Mouse (Mus musculus) CD4-positive, CD25-positive, alpha-beta regulatory T cell (primary cell): Measurements from ENCODE around the gene Osbpl5. TPM values are rescaled to one million over a fixed set of nuclear protein-coding genes. Genes with fewer than 3 reads are reported as not detected.

Source experiments
- polyA plus RNA-seq: library from polyadenylated mRNA; unstranded; fragments of 100-300 nt; shearing (Covaris generic); gene quantifications from one replicate; pipeline ENCODE4 v1.2.1, GENCODE M21; 2017

The Osbpl5 gene
- 21.2 TPM for polyA plus RNA-seq

DNA sequence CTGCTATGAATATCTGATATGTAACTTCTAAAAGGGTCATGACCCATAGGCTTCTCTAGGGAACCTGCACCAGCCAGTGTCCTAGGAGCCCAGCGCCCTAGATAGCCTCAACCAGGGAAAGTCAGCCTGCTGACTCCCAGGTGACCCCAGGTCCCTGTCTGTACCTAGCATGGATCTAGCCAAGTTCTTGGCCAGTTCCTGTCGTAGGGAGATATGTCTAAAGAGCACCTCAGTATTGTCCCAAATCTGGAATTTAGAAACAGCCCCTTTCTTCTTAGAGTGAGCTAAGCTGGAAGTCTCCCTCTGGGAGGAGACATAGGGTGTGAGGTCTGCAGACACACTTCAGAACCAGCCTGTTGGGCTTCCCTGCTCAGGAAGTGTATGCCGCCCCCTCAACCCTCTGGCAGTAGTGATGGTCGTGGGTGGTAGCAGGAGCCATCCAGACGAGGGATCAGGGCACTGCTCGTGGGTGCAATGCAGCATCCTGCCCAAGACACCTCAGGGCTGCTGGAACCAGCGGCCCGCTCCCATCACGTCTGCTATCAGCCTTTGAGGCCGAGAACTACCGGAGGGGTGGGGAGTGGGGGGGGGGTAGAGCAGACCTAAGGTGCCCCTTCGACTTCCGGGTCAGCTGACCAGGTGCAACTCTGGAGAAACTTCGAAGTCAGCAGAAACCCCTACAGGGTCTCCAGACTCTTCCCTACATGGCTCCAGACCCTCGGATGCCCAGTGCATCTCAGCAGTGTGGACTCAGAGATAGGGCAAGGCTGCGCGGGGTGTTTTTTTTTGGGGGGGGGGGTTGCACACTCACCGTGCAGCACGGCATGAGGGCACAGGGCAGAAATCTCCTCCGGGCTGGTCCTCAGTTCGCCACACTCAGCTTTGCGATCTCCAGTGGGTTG, at the start of gene Osbpl5:
Gene Osbpl5, minus strand, starts transcription at position 861 of the 902 bp plus-strand sequence.

DNA sequence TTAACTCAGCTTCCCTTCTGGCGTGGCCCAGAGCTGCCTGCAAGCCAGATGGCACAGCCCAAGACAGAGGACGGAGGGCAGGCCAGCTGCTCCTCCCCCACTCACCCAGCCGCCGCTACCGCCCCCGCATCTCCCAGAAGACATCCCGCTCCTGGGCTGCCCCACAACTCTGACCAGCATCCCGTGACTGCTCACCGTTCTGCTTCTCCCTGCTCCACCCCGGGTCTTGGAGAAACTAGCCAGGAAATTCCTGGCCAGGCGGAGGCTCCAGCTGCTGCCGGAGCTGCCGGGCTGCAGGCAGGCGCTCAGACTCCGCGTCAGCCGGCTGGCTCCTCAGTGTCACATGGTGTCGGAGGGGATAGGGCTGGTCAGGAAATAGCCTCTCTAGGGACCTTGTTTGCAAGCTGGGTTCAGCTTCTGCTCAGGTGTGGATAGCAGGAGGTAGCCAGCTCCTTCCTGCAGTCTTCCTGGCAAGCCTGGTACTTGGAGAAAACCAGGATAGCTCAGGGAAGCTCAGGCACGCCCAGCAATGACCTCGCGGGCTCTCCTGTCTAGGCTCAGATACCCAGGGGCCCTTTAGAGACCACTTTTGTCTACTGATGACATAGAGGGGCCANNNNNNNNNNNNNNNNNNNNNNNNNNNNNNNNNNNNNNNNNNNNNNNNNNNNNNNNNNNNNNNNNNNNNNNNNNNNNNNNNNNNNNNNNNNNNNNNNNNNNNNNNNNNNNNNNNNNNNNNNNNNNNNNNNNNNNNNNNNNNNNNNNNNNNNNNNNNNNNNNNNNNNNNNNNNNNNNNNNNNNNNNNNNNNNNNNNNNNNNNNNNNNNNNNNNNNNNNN, 27.4 kb upstream of the Osbpl5 start, which contains the start of gene Mrgpre:
Gene Mrgpre, minus strand, starts transcription at position 505 of the 834 bp plus-strand sequence.

DNA sequence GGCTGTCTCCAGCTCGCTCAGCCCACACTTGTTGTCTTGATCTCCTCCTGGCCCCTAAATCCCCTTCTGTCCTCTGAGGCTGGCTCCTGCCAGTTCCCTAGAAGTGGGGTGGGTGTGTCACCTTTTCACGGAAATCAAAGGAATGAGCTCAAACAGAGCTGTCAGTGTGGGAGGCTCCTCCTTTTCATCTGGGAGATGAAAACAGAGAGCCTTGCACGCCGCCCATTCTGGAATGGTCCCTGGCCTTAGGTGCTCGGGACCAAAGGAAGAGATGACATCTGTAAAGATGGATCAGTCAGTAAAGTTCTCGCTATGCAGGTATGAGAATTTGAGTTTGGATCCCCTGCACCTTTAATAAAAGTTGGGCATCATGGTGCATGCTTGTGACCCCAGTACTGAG, 10.1 kb upstream of the Osbpl5 start, which contains the start of gene Mrgprg:
Gene Mrgprg, minus strand, starts transcription at position 101 of the 400 bp plus-strand sequence.

DNA sequence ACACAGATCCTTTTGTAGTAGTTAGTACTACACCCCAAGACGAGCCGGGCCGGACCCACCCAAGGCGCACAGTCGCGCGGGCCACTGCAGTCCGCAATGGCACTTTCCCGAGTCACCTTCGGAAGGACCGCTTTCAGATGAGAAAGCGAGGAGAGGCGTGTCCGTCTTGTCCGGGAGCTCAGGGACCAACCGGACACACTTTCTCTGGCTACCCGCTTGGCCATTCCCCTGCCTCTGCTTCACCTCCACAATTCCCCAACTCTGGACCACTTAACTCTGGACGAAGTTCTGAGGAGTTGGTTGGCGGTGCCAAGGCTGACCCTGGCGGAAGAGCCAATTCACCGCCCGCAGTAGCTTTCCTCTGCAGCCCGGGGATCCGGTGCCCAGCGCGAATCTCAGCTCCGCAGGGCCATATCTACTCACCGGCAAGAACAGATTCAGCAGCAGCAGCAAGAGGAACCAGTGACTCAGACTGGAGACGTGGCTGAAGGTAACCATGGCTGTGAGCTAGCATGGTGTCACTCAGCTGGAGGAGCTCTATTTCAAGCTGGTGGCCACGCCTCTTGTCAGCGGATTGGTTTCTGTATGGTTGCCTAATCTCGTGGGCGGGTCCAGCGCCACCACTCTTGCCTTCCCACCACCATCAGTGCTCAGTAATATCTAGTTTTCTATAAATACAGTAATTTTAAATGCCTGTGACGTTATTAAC, 71.3 kb downstream of the Osbpl5 start, which contains the start of gene Tnfrsf23:
Gene Tnfrsf23, minus strand, starts transcription at position 514 of the 709 bp plus-strand sequence.

DNA sequence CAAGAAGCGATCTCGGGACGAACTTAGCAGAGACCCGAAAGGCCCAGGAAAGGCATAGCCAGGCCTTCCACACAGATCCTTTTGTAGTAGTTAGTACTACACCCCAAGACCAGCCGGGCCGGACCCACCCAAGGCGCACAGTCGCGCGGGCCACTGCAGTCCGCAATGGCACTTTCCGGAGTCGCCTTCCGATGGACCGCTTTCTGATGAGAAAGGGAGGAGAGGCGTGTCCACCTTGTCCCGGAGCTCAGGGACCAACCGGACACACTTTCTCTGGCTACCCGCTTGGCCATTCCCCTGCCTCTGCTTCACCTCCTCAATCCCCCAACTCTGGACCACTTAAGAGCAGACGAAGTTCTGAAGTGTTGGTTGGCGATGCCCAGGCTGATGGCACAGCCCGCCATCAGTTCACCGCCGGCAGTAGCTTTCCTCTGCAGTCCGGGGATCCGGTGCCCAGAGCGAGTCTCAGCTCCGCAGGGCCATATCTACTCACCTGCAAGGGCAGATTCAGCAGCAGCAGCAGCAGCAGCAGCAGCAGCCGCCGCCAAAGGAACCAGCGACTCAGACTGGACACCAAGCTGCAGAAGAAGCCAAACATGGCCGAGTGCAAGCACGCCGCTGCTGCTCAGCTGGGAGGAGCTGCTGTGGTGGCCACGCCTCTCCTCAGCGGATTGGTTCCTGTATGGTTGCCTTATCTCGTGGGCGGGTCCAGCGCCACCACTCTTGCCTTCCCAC, 107.6 kb downstream of the Osbpl5 start, which contains the start of gene Tnfrsf22:
Gene Tnfrsf22, minus strand, starts transcription at position 628 of the 735 bp plus-strand sequence.

Other genes with a start within 250 kb of the Osbpl5 start
- gene Nap1l4, start 207.9 kb downstream of the Osbpl5 start, polyA plus RNA-seq: 299 TPM
- 48.2 TPM for gene Cars, start 156.9 kb downstream of the Osbpl5 start, polyA plus RNA-seq
- 24.0 TPM for gene Tnfrsf26, start 128.3 kb downstream of the Osbpl5 start, polyA plus RNA-seq
- gene Tnfrsf22, start 107.3 kb downstream of the Osbpl5 start, polyA plus RNA-seq: 22.3 TPM
- gene Tnfrsf23, start 71.1 kb downstream of the Osbpl5 start, polyA plus RNA-seq: 2.5 TPM
- not detected for gene Mrgprg, start 10.0 kb upstream of the Osbpl5 start, polyA plus RNA-seq
- 7.4 TPM for gene Mrgpre, start 27.5 kb upstream of the Osbpl5 start, polyA plus RNA-seq
- gene Nadsyn1, start 65.9 kb upstream of the Osbpl5 start, polyA plus RNA-seq: 17.7 TPM
- 33.4 TPM for gene Dhcr7, start 66.2 kb upstream of the Osbpl5 start, polyA plus RNA-seq
- not detected for gene Gm498, start 109.9 kb upstream of the Osbpl5 start, polyA plus RNA-seq
- not detected for gene Shank2, start 244.9 kb upstream of the Osbpl5 start, polyA plus RNA-seq